Mouse (Mus musculus) liver, embryonic 14.5 days (tissue): Measurements from ENCODE around the gene Pcdh17.

Experiments
- CTCF ChIP-seq: IDR thresholded peaks from 2 replicates; pipeline ENCODE4 v1.5.1; 2016; ENCODE audit warnings: antibody characterized with exemption, low read depth, control low read depth
- EP300 ChIP-seq: IDR thresholded peaks from 2 replicates; pipeline ENCODE4 v1.6.1; 2016; ENCODE audit warnings: antibody characterized with exemption, low read depth

DNA sequence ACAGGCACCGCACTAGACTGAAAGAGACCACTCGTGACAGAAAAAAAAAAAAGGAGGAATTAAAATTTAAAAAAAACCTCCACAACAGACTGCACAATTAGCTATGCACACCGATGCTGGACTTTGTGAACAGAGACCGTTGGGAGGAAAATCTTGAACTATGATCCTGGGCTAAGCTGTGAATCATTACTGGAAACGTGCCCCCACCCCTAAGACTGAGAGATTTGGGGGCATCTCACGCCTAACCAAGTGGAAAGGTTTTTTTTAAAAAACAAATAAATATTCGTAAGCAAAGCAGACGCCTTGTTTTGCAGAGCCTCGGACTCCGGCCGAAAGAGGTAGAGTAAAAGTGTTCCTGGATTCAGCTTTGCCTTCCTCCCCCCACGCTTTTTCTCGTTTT lies 398 bp downstream of the Pcdh17 start:
- no peak for TF ChIP-seq CTCF
- TF ChIP-seq EP300: no peak
